Mouse (Mus musculus) olfactory bulb, adult 2 months (tissue): ENCODE measurements around the gene Sarm1.

Experiments
- CTCF ChIP-seq: fragments of 200-500 bp; IDR thresholded peaks from 2 replicates; pipeline ENCODE4 v1.5.1; 2012; ENCODE audit warnings: low read depth, mild to moderate bottlenecking, low read length, moderate library complexity; ENCODE audit not compliant: insufficient read depth
- POLR2A ChIP-seq: fragments of 200-500 bp; IDR thresholded peaks from 2 replicates; pipeline ENCODE4 v1.6.1; 2012; ENCODE audit warnings: mild to moderate bottlenecking, low read depth, low read length, moderate library complexity; ENCODE audit not compliant: insufficient read depth

DNA sequence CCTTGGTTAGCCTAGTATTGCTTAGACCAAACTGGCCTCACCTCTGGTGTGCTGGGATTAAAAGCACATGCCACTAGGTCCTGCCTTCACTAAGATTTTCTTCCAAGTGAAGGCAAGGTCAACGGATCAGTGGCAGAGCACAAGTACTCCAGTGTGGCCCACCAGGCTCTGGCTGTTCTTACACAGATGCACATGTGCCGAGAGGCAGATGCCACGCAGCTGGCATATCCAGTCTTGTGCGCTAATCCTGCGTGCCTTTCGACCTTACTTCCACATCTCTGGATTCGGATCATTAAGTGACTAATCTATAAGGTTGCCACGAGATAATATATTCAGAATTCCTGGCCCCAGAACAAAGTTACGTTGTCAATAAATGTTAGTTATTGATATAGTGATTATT, 32.4 kb downstream of the Sarm1 start:
- TF ChIP-seq CTCF (no peak), POLR2A (no peak)
